Mouse (Mus musculus): ENCODE results near the gene Unc45b. TPM values are rescaled to one million over a fixed set of nuclear protein-coding genes. Genes with fewer than 3 reads are reported as not detected.

The Unc45b gene
- polyA plus RNA-seq, 1 experiment = 0.01 TPM

DNA sequence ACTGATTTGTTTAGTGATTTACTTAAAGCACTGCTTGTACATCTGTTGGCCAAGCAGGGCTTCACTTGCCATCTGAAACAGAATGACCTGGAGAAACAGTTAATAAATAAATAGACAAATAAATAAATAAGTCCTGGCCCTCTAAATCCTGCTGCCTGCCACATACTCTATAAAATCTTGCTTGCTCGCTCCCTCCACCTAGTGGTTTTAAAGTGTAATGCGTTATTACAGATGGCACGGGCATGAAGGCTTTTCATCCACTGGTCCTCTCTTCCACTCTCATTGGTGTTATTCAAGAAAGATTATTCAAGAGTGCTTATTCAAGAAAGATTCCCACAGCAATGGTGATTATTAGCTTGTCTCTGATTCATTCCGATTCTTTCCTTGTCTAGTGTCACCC lies 49.3 kb downstream of the Unc45b start:
- no peak for TF ChIP-seq GATA1 (IDR thresholded peaks at IDR 0.05; ENCODE audit: low read length)

- TF ChIP-seq GATA1 (IDR thresholded peaks at IDR 0.05; ENCODE audit: low read length) = no peak
Measured at GRCm38 (mm10) chr11:82961743-82962142, 51.4 kb downstream of the Unc45b start.

DNA sequence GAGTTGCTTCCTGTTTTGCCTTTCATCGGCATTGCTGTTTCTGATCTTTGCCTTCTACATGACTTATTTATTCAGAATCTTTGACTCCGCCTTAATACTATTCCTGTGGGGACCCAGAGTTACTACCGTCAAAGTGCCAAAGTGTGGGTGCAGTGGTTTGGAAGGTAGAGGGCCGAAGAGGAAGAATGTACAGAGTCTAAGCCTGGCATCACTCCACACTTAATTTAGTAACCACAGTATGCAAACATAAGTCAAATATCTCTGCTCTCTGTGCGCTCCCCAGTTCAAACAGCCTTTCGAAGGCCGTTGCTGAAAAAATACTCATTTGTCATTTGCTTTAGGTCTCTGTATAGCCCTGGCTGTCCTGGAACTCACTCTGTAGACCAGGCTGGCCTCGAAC lies 51.9 kb downstream of the Unc45b start:
- no peak for TF ChIP-seq GATA1 (IDR thresholded peaks at IDR 0.05; ENCODE audit: low read length)

DNA sequence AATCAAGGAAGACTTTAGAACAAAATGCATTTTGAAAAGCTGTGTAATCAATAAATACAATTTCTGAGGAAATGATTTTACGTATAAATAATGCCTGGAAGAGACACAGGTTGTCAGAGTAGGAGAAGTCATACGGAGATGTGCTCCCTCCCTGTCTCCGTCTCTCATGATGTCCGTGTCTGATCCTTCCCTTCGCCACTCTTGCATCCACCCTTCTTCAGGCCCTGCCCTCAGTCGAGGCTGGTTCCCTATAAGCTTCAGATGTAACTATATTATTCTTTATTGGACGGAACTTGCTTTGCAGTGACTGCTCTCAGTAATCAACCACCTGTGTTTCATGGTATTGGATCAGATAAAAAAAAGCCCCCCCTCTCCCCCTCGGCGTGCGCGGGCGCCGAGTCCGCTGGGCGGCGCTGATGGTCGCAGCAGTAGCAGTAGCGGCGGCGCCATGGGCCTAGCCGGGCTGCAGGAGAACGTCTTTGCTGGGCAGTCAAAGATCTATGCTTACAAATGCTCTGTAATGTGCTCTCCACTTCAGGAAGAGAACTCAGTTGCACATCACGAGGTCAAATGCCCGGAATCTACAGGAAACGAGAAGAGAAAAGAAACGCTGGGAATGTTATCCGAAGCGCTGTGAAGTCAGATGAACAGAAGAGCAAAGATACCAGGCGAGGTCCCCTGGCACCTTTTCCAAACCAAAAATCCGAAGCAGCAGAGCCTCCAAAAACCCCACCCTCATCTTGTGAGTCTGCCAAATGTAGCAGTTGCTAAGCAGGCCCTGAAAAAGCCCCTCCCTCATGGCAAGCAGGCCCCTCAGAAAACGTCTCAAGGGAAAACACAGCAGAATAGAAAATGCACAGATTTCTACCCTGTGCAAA lies 60.6 kb downstream of the Unc45b start:
- TF ChIP-seq GATA1 (IDR thresholded peaks at IDR 0.05; ENCODE audit: low read length) = no peak

- no peak for TF ChIP-seq GATA1 (IDR thresholded peaks at IDR 0.05; ENCODE audit: low read length)
Measured at GRCm38 (mm10) chr11:82971590-82971974, 61.2 kb downstream of the Unc45b start.

DNA sequence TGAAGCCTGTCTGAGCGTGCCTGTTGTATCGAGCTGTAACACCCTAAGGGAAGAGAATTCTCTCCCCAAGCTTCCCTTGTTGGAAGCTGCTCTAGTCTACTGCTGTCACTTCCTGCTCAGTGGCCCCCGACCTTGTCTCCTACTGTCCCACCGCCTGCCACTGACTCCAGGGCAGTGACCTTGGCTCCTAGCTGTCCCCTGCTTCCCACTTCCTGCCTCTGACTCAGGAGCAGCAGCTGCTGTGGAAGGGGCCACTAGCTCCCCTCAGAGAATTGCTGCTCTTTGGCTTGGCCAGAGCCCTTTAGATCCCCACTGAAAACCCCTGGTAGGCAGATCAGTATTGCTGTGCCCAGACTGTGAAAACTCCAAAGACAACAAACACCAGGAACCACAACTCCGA lies 63.6 kb downstream of the Unc45b start:
- TF ChIP-seq GATA1 (IDR thresholded peaks at IDR 0.05; ENCODE audit: low read length) = no peak

- TF ChIP-seq GATA1 (IDR thresholded peaks at IDR 0.05; ENCODE audit: low read length) = no peak
Measured at GRCm38 (mm10) chr11:82983193-82983592, 72.8 kb downstream of the Unc45b start.

DNA sequence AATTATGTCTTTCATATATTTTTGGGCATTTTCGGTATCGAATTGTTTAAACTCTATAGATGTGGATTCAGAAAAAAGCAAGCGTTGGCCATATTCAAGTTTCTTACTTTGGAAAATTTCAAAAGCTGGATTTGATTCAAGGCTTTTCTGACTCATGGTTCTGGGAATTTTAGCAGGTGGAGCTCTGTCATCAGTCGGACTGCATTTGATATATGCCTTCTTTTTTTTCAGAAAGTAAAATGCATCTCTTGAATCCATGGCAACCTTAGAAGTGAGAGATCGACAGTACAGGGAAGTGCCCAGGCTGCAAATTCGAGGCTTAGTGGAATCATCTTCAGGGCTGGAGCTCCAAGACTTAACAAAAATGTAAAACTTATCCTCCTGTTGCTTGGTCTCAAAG lies 77.3 kb downstream of the Unc45b start:
- no peak for TF ChIP-seq GATA1 (IDR thresholded peaks at IDR 0.05; ENCODE audit: low read length)

DNA sequence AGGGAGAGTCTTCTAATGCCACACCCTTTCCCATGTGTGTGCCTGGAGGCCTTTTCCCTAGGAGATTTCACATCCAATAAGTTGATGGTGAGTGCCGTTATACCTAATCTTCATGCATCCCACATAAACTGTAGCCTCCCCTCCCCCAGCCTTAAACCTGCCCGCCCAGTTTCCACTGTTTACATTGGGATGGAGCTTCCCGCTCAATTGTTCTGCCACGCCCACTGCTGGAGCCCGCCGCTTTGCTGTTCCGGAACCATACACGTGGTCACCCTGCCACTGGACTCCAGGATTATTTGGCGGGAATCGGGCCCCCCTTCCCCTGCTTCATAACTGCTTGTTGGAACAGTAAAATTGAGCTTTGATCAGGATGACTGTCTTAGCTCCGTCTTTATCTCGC lies 79.0 kb downstream of the Unc45b start:
- TF ChIP-seq GATA1 (IDR thresholded peaks at IDR 0.05; ENCODE audit: low read length) = no peak

- no peak for TF ChIP-seq GATA1 (IDR thresholded peaks at IDR 0.05; ENCODE audit: low read length)
Measured at GRCm38 (mm10) chr11:82991469-82992166, 81.3 kb downstream of the Unc45b start, which contains the start of gene Slfn9. Gene Slfn9 (minus strand): TSS chr11:82991830.

Other genes with a start within 250 kb of the Unc45b start
- gene Cct6b, start 146.2 kb upstream of the Unc45b start, polyA plus RNA-seq (2012) = 0.13 and 0.35 TPM in 2 replicates
- gene Zfp830, start 146.2 kb upstream of the Unc45b start, polyA plus RNA-seq (2012) = 23.6 and 23.8 TPM in 2 replicates
- gene Lig3, start 129.4 kb upstream of the Unc45b start, polyA plus RNA-seq (2012) = 86.4 and 98.4 TPM in 2 replicates
- gene Rffl, start 39.3 kb upstream of the Unc45b start, polyA plus RNA-seq (2012) = 21.3 and 59.6 TPM in 2 replicates
- 10.4 and 13.9 TPM in 2 replicates for gene Rad51d, start 19.9 kb upstream of the Unc45b start, polyA plus RNA-seq (2012)
- gene Fndc8, start 18.4 kb upstream of the Unc45b start, polyA plus RNA-seq (2012) = not detected in 2 replicates
- 117 and 127 TPM in 2 replicates for gene Nle1, start 2.1 kb upstream of the Unc45b start, polyA plus RNA-seq (2012)
- gene Slfn5, start 40.8 kb downstream of the Unc45b start, polyA plus RNA-seq (2012) = 0.01 TPM in 1 of 2 replicates, not detected in the other
- 0.01 TPM in 1 of 2 replicates, not detected in the other for gene Slfn9, start 81.3 kb downstream of the Unc45b start, polyA plus RNA-seq (2012)
- 0.06 TPM in 1 of 2 replicates, not detected in the other for gene Slfn8, start 110.3 kb downstream of the Unc45b start, polyA plus RNA-seq (2012)
- 0.37 and 0.83 TPM in 2 replicates for gene Slfn2, start 154.6 kb downstream of the Unc45b start, polyA plus RNA-seq (2012)
- not detected in 2 replicates for gene Slfn1, start 206.3 kb downstream of the Unc45b start, polyA plus RNA-seq (2012)